Mouse (Mus musculus) lung, embryonic 14.5 days (tissue): ENCODE results near the gene Gm5737. TPM values are rescaled to one million over a fixed set of nuclear protein-coding genes. Genes with fewer than 3 reads are reported as not detected.

ENCODE experiments used
- ATAC-seq: fragments of 200-750 bp; cut with Nextera tagmentation; 2 replicates; pipeline ENCODE4 v1.8.0; 2017; ENCODE audit warnings: mild to moderate bottlenecking, moderate TSS enrichment, moderate library complexity; ENCODE audit not compliant: insufficient read depth
- DNase-seq: peaks from one replicate; pipeline ENCODE4 v3.0.0-alpha.2; 2015
- H3K27ac ChIP-seq: fragments of 300-500 bp; sonication (generic); 2 replicates; pipeline ENCODE4 v1.5.1; 2014; ENCODE audit warnings: low read depth, mild to moderate bottlenecking, moderate library complexity
- H3K27me3 ChIP-seq: fragments of 300-500 bp; sonication (generic); 2 replicates; pipeline ENCODE4 v1.6.1; 2014; ENCODE audit warnings: low read length, control low read depth; ENCODE audit not compliant: insufficient read depth
- H3K36me3 ChIP-seq: fragments of 300-500 bp; sonication (generic); 2 replicates; pipeline ENCODE4 v1.6.1; 2014; ENCODE audit warnings: control low read depth; ENCODE audit not compliant: insufficient read depth
- H3K4me1 ChIP-seq: fragments of 300-500 bp; sonication (generic); 2 replicates; pipeline ENCODE4 v1.6.1; 2014; ENCODE audit warnings: antibody characterized with exemption, control low read depth; ENCODE audit not compliant: insufficient read depth
- H3K4me2 ChIP-seq: fragments of 300-500 bp; sonication (generic); 2 replicates; pipeline ENCODE4 v1.6.1; 2014; ENCODE audit warnings: mild to moderate bottlenecking
- H3K4me3 ChIP-seq: fragments of 300-500 bp; sonication (generic); 2 replicates; pipeline ENCODE4 v1.5.1; 2014; ENCODE audit warnings: low read depth, low read length
- H3K9ac ChIP-seq: fragments of 300-500 bp; sonication (generic); 2 replicates; pipeline ENCODE4 v1.6.1; 2014
- H3K9me3 ChIP-seq: fragments of 300-500 bp; sonication (generic); 2 replicates; pipeline ENCODE4 v1.6.1; 2016; ENCODE audit warnings: low read depth, low read length, control low read depth
- CTCF ChIP-seq: IDR thresholded peaks from 2 replicates; pipeline ENCODE4 v1.5.1; 2016; ENCODE audit warnings: antibody characterized with exemption, low read depth
- WGBS: fragments of 180-500 bp; shearing (Covaris S2); extraction: QIAGEN DNeasy Blood & Tissue Kit; methylation state at CpG from one replicate; pipeline ENCODE4 v1.1.7; 2014; 5-methylcytosine and 5-hydroxymethylcytosine counted together
- polyA plus RNA-seq: library from polyadenylated mRNA; unstranded; fragments of >200 nt; fragmentation: Nextera tagmentation; extraction: Ambion mirVana; gene quantifications from 2 replicates; pipeline ENCODE4 v1.2.1, GENCODE M21; 2014

Gm5737 gene
- polyA plus RNA-seq, 1 experiment from 2014 or later = not detected

DNA sequence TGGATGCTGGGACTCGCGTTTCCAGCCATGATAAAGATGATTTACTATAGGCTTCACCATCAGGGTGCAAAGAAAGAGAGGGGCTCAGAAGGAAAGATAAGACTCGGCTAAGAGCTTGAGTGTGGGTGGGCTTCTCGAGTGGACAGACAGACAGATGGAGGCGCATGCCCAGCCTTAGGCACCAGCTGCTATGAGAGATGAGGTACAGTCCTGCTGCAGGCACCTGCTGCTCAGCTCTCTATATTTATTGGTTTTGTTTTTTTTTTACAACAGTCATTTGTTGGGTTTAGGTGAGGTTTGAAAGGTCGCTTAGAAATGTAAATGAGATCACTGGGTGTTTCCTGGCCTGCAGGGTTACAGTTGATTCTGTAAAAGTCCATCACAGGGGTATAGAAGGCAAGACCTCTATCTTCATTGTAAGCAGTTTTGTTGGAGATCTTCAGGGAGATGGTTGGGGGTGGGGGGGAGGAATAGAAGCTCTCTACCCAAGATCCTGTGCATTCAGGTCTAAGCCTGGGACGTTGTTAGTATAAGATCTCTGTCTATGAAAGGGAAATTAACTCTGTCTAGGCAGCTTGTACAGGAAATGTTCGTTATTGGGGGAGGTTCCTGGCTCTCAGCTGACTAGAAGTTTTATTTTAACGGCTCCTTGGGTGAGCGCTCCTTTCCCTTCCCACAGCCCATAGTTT is 48.8 kb downstream of the Gm5737 start:
- no peak overlapping the region for H3K4me2 ChIP-seq

DNA sequence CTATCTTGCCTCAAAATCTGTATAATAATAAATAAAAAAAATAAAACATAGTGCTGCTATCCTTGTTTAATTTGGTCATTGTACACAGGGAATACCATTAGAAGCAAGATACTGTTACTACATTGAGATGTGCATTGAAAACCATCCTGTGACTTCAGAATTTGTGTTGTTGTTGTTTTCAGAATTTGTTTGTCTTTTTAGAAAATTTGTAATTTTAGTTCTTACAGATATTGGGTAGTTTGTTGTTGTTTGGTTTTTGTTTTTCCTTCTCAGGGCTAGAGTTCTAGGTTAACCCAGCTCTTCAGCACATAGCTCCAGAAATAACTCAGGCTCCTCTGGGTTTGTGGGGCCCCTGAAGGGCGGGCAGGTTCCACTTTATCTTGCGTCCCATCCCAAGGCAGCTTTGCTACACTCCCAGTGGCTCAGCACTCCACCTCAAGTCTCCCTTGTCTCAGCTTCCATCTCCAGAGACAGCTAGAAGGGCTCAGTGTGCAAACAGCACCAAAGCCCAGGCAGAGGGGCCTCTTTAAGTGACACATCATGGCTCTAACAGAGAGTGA is 49.4 kb downstream of the Gm5737 start:
- H3K9ac ChIP-seq = no peak overlapping the region
- H3K4me2 ChIP-seq = no peak overlapping the region
- no peak overlapping the region for H3K27ac ChIP-seq
- H3K4me3 ChIP-seq = no peak overlapping the region
- TF ChIP-seq CTCF = no peak
- 0 out of 2 replicates have a peak, but pooled peaks cover 4% of the 10 kb centered on the region for H3K36me3 ChIP-seq
- DNase-seq = no peak
- WGBS = 32% methylated on average over 2 of the region's 2 CpGs
- no peaks in the 10 kb centered on the region for H3K27me3 ChIP-seq
- H3K4me1 ChIP-seq = peaks cover 7% of the 10 kb centered on the region; the same call in 1 of the 2 replicates
- H3K9me3 ChIP-seq = no peaks in the 10 kb centered on the region
- ATAC-seq = no peak

More for the DNA sequence above, 48.8 kb downstream of the Gm5737 start:
- Histone ChIP-seq H3K9me3 (no peaks in the 10 kb centered on the region), H3K27me3 (no peaks in the 10 kb centered on the region), H3K4me1 (peaks cover 7% of the 10 kb centered on the region; the same call in 1 of the 2 replicates), H3K27ac (no peak overlapping the region), H3K36me3 (0 out of 2 replicates have a peak, but pooled peaks cover 4% of the 10 kb centered on the region), H3K4me3 (no peak overlapping the region), H3K9ac (no peak overlapping the region)
- 37% methylated on average over 10 of the region's 10 CpGs for WGBS
- DNase-seq = no peak
- ATAC-seq = no peak
- no peak for TF ChIP-seq CTCF

- Histone ChIP-seq H3K4me3 (no peak overlapping the region), H3K27ac (no peak overlapping the region), H3K4me1 (peaks cover 7% of the 10 kb centered on the region; the same call in 1 of the 2 replicates), H3K36me3 (0 out of 2 replicates have a peak, but pooled peaks cover 4% of the 10 kb centered on the region), H3K27me3 (no peaks in the 10 kb centered on the region), H3K9ac (no peak overlapping the region), H3K9me3 (no peaks in the 10 kb centered on the region), H3K4me2 (no peak overlapping the region)
- no peak for ATAC-seq
- no peak for DNase-seq
- WGBS = 34% methylated on average over 3 of the region's 3 CpGs
- no peak for TF ChIP-seq CTCF
Observed at GRCm38 (mm10) chr7:120862196-120862595, 50.0 kb downstream of the Gm5737 start.

DNA sequence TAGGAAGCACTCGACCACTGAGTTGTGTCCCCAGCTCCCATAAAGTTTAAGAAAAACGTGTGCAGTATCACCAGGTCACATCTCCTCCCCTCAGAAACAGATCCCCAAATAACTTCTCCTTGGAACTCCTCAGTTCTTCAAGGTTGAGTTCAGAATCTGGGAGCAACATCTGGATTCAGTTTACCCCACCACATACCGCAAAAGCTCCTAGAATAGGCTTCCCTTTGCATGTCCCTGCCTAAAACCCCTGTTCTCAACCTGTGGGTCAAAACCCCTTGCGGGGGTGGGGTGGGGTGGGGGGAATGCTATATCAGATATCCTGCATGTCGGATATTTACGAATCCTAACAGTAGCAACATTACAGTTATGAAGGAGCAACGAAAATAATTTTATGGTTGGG is 50.5 kb downstream of the Gm5737 start:
- 56% methylated on average over 7 of the region's 7 CpGs for WGBS
- Histone ChIP-seq H3K9ac (no peak overlapping the region), H3K27me3 (no peaks in the 10 kb centered on the region), H3K36me3 (0 out of 2 replicates have a peak, but pooled peaks cover 4% of the 10 kb centered on the region), H3K4me3 (no peak overlapping the region), H3K4me2 (no peak overlapping the region), H3K27ac (no peak overlapping the region), H3K9me3 (no peaks in the 10 kb centered on the region), H3K4me1 (peaks cover 7% of the 10 kb centered on the region; the same call in 1 of the 2 replicates)
- TF ChIP-seq CTCF = no peak
- ATAC-seq (no peak), DNase-seq (no peak)

DNA sequence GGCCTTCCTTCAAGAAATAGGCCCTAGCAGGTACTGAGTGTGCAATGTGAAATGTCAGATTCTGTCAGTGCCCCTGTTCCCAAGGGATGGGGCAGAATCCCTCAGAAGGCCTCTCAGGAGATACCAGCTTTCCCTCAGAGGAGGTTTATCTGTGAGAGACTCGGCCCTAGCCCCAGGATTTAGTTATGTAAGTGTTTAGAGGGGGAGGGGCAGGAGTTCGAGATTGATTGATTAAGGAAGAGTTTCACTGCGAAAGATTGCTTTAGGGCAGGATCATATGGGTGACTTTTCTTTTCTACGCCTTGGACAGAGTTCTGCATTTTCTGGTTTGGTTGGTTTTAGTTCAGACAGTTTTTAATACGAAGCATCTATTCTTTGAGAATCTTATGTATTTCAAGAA is 51.3 kb downstream of the Gm5737 start:
- DNase-seq = no peak

DNA sequence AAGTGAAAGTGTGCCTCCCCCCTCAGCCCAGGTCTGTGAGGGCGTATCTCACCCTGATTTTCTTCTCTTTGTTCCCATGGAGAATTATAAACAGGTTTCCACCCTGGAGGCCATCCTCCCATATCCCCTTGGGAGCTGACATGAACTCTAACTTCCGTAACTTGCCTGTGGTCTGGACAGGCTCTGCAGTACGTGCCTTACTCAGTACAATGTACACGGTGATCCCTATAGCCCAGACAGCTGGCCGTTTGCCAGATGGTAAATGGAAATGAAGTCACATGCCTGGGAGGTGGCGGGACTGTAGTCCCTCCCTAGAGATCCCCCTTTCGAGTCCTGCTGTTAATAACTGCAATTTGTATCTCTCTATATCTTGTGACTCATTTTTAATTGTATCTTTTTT is 52.9 kb downstream of the Gm5737 start:
- no peaks in the 10 kb centered on the region for H3K9me3 ChIP-seq
- peak overlapping the region; percentile 18; the same call in 1 of the 2 replicates for H3K4me2 ChIP-seq
- H3K4me3 ChIP-seq = no peak overlapping the region

More for the DNA sequence above, 51.3 kb downstream of the Gm5737 start:
- no peak overlapping the region for H3K4me2 ChIP-seq
- H3K27me3 ChIP-seq = no peaks in the 10 kb centered on the region
- WGBS = 40% methylated on average over 5 of the region's 5 CpGs
- no peak overlapping the region for H3K9ac ChIP-seq
- H3K36me3 ChIP-seq = 0 out of 2 replicates have a peak, but pooled peaks cover 4% of the 10 kb centered on the region
- ATAC-seq = no peak
- H3K9me3 ChIP-seq = no peaks in the 10 kb centered on the region
- no peak overlapping the region for H3K27ac ChIP-seq
- H3K4me1 ChIP-seq = peaks cover 7% of the 10 kb centered on the region; the same call in 1 of the 2 replicates
- no peak for TF ChIP-seq CTCF
- H3K4me3 ChIP-seq = no peak overlapping the region

GRCm38 (mm10) chr7:120865832-120866231 is 53.7 kb downstream of the Gm5737 start:
- Histone ChIP-seq H3K4me2 (no peak overlapping the region), H3K4me3 (no peak overlapping the region), H3K27ac (peak overlapping the region; percentile 37), H3K27me3 (no peaks in the 10 kb centered on the region), H3K9me3 (no peaks in the 10 kb centered on the region), H3K4me1 (peaks cover 14% of the 10 kb centered on the region), H3K9ac (no peak overlapping the region), H3K36me3 (no peaks in the 10 kb centered on the region)
- TF ChIP-seq CTCF = no peak
- ATAC-seq = no peak
- WGBS = 55% methylated on average over 4 of the region's 4 CpGs
- no peak for DNase-seq

More for the DNA sequence above, 52.9 kb downstream of the Gm5737 start:
- DNase-seq = peak; percentile 95
- no peaks in the 10 kb centered on the region for H3K27me3 ChIP-seq
- peak overlapping the region; percentile 27; the same call in 1 of the 2 replicates for H3K27ac ChIP-seq
- 0 out of 2 replicates have a peak, but pooled peaks cover 2% of the 10 kb centered on the region for H3K36me3 ChIP-seq
- TF ChIP-seq CTCF = no peak
- H3K9ac ChIP-seq = no peak overlapping the region
- WGBS = 2% methylated on average over 7 of the region's 7 CpGs
- H3K4me1 ChIP-seq = peaks cover 13% of the 10 kb centered on the region
- peak; percentile 92 for ATAC-seq
